Mouse (Mus musculus): ENCODE measurements around the gene Eps8.

Gene Eps8

DNA sequence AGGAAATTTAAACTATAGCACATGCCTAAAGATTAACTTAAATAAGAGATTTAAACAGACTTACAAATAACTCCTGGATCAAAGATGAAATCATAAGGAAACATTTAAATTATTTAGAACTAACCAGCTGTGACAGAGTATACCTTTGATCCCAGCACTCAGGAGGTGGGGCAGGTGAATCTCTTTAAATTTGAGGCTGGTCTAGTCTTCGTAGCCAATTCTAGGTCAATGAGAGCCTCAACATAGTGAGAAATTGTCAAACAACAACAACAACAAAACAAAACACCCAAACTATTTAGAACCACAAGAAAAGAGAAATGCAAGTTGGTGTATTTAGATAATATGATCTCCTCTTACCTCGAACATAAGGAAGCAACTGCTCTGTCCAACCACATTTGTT is at the start of gene Eps8:
Gene Eps8 (minus strand): TSS at position 101 of the 400 bp plus-strand sequence.
- no peak for DNase-seq (ENCODE audit: low spot score in 2 of 2)

GRCm38 (mm10) chr6:137703431-137703830 is 48.8 kb upstream of the Eps8 start:
- DNase-seq (ENCODE audit: low spot score in 2 of 2) = no peak

GRCm38 (mm10) chr6:137702918-137703317 is 48.2 kb upstream of the Eps8 start:
- no peak for DNase-seq (ENCODE audit: low spot score in 2 of 2)

DNA sequence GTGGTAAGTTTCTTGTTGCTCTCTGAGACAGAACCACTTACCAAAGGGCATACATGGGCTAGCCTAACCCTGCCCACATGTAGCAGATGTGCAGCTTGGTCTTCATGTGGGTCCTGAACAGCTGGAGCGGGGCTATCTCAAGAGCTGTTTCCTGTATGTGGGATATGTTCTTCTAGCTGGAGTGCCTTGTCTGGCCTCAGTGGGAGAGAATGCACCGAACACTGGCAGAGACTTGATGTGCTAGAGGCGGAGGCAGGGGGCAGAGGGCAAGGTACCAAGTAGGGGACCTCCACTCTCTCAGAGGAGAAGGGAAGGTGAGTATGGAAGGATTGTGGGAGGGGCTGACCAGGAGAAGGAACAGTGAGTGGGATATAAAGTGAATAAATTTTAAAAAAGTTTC is 47.5 kb upstream of the Eps8 start:
- no peak for DNase-seq (ENCODE audit: low spot score in 2 of 2)

- DNase-seq (ENCODE audit: low spot score in 2 of 2) = no peak
Measured at GRCm38 (mm10) chr6:137699434-137699833, 44.8 kb upstream of the Eps8 start.

DNA sequence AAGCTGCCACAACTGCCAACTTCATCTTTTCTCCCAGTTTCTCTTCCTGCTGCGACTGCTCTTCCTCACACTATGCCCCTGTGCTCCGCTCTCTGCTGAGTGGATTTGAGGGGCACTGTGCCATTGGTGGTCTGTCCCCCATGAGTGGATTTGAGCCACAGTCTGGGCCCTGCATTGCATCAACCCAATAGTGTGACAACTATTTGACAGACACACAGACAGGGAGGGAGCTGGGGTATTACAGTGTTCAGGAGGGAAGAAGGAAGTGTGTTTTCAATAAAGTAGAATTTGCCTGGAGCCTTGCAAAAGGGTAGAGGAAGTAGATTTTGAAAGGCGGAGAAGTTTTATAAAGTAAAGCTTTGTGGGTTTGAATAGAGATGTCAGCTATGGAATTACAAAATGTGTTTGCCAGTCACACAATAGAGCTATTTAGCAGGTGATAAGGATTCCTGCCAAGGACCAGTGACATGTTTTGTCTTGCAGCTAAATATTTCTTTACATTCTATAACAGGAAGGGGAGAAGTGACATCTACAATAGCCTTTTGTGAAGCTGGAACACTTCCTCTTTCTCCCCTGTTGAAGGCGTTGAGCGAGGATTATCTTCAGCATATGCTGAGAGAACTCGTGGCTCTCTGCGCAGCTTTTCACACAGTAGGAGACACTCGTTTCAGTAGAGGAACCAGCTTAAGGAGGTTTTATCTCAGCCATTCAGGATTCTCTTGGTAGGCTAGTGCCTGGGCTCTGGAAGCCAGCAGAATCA is 41.9 kb upstream of the Eps8 start:
- DNase-seq (ENCODE audit: low spot score in 2 of 2) = no peak

DNA sequence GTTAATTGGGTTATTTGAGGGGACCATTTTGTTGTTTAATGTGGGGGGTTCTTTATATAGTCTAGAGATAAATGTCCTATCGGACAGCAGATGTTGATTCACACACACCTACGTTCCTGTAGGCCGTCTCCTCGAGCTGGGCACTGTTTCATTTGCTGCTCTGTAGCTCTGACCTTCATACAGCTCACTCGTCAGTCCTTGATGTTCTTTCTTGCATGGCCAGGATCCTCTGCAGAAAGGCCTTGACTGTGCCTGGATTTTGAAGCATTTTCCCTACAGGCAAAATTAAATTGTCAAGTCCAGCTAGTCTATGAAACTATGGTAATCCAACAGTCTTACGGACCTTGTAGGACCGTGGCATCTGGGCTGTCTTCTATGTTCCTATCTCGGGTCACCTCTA is 40.4 kb upstream of the Eps8 start:
- no peak for DNase-seq (ENCODE audit: low spot score in 2 of 2)

DNA sequence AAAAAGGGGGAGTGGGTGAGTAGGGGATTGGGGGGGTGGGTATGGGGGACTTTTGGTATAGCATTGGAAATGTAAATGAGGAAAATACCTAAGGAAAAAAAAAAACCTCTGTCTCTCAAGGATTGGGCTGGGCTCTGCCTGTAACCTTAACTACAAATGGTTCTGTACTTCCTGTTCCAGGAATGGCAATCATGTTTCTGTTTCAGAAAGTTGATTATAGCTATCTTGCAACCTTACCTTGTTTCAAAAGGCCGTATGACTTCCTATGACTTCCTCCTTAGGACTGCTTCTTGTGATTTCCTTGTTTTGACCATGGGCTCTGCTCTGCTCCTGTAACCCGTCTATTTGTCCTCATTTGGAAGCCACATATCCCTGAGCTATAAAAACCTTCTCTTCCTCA is 39.6 kb upstream of the Eps8 start:
- no peak for DNase-seq (ENCODE audit: low spot score in 2 of 2)

DNA sequence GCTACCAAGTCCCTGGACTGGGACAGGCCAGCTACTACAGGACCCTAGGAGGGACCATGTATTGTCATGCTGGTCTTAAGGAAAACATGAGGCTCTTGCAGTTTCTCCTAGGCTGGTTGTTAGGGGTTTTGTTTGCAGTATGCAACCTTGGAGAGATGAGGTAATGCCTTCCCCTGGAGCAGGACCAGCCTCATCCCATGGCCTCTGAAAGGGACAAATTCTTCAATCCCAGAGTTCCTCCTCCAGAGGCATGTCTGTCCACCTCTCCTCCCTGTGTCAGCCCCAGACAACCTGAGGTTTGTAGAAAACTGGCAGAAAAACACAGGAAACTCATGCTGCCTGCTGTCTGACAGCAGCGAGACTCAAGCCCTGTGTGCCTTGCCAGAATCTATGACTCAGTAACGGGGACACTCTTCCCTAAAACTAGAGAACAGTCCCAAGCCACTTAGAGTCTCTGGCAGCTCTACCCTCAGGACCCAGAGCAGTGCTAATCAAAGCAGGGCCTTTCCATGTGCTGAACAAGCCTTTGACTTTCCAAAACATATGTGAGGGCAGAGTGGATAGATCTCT is 36.0 kb upstream of the Eps8 start:
- no peak for DNase-seq (ENCODE audit: low spot score in 2 of 2)

DNA sequence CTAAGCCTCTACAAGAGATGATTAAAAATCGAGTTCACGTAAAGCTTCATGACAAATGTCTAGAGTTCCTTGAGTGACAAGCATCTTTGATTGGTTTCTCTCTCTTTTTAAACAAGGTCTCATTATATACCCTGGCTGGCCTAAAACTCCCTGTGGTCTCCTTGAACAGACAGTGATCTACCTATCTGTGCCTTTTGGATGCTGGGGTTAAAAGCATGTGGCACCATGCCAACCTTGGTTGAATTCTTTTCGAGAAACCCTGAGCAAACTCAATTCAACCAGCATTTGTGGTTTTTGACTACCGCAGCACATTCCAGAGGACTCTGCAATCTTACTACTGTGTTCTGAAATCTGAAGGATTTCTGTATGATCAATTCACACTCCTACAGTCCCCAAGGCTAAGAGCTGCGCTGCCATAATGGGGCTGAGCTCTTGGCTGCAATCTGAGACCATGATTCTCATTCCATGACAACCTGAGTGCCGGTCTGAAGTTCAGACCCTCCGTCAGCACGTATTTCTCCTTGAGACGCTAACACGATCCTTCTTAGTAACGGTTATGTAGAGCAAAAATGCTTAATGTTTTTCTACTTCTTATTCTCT is 33.9 kb upstream of the Eps8 start:
- DNase-seq (ENCODE audit: low spot score in 2 of 2) = no peak

GRCm38 (mm10) chr6:137688079-137688478 is 33.4 kb upstream of the Eps8 start:
- no peak for DNase-seq (ENCODE audit: low spot score in 2 of 2)

- no peak for DNase-seq (ENCODE audit: low spot score in 2 of 2)
Measured at GRCm38 (mm10) chr6:137687667-137688066, 33.0 kb upstream of the Eps8 start.

DNA sequence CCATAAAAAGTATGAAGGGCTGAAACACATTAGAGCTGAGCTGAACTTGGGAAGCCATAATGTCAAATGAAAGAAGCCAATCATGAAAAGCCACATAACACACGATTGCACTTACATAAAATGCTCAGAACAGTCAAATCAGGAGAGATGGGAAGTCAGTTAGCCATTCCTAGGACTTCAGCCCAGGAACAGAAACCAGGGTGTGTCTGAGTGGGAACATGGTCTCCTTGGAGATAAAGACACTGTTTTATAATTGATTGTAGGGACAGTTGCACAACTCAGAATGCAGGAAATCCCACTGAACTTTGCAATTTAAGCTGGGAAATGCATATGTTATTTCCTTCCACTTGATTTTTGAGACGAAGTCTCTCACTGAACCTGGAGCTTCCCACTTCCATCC is 28.0 kb upstream of the Eps8 start:
- no peak for DNase-seq (ENCODE audit: low spot score in 2 of 2)

DNA sequence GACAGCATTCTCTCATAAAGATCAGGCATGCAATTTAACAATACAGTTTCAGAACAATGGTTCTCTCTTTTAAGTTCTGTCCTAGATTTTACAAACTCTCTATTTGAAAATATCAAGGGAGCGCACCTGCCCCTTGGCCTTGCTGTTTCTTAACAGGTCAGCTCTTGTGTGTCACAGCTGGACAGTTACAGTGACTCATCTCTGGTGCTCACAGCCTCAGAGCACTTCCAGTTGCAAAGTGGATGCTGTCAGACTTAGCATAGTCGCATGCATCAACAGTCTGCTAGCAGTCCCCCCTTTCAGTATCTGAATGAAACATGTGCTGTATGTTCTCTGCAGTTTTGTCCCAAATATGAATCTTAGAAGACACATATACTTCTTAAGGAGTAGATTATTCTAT is 26.3 kb upstream of the Eps8 start:
- DNase-seq (ENCODE audit: low spot score in 2 of 2) = no peak

- no peak for DNase-seq (ENCODE audit: low spot score in 2 of 2)
Measured at GRCm38 (mm10) chr6:137676581-137676980, 21.9 kb upstream of the Eps8 start.

DNA sequence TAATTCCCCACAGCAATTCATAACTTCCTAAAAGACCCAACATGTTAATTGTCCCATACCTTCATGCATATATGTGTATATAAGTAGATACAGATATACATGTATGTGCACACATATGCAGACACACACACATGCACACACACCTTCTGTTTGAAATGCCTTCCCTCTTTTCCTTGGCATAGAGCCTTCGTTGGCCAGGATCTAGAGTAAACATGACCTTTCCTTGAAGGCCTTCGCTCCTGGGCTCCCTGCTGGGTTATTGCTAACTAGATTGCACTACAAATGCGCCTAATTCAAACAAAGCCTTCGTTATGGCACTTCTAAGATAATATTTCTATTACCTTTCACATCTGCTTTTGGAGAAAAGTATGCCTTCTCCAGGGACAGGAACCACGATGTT is 20.9 kb upstream of the Eps8 start:
- no peak for DNase-seq (ENCODE audit: low spot score in 2 of 2)

DNA sequence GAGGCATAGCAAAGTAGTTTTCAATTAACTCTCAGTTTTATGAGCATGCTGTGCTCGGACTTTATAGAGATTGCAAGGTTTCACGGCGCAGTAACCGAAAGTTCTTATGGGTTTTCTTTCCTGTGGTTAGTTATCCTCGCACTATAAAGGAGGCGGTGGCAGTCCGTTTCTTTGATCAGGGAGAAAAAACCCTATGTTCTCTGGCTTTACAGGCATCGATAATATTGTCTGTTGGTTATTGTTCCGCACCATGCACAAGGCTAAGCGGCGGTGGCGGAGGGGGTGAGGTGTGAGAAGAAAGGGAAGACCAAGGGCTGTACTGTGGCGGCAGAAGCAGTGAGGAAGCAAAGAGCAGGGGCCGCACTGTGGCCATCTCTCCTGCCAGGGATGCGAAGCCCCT is 18.6 kb upstream of the Eps8 start:
- DNase-seq (ENCODE audit: low spot score in 2 of 2) = no peak

- DNase-seq (ENCODE audit: low spot score in 2 of 2) = no peak
Measured at GRCm38 (mm10) chr6:137671561-137671960, 16.9 kb upstream of the Eps8 start.

- DNase-seq (ENCODE audit: low spot score in 2 of 2) = no peak
Measured at GRCm38 (mm10) chr6:137670820-137671219, 16.1 kb upstream of the Eps8 start.

- no peak for DNase-seq (ENCODE audit: low spot score in 2 of 2)
Measured at GRCm38 (mm10) chr6:137669876-137670275, 15.2 kb upstream of the Eps8 start.

DNA sequence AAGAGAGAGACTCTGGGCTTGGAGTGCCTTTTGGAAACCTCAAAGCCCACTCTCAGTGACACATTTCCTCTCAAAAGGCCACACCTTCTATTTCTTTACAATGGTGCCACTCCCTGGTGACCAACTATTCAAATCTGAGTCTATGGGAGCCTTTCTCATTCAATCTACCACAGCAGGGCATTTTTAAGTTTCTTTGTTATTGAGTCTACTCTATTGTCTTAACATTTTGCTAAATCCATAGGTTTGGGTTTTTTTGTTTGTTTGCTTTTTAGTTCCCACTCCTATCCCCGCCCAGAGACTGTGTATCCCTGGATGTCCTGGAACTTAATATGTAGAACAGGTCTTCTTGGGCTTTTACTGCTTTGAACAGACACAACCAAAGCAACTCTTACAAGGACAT is 14.8 kb upstream of the Eps8 start:
- DNase-seq (ENCODE audit: low spot score in 2 of 2) = no peak

GRCm38 (mm10) chr6:137668331-137668730 is 13.7 kb upstream of the Eps8 start:
- DNase-seq (ENCODE audit: low spot score in 2 of 2) = no peak

- DNase-seq (ENCODE audit: low spot score in 2 of 2) = no peak
Measured at GRCm38 (mm10) chr6:137667665-137668064, 13.0 kb upstream of the Eps8 start.

All from thymus, postnatal 10 days (tissue).